Mouse (Mus musculus) testis, adult 2 months (tissue): ENCODE measurements at regions not wholly inside any gene's neighbourhood (a gene's known extent, or its start where the extent isn't known, plus 50 kb on each side); places are given as distances from the start of the nearest gene placed in this dataset.

Experiments used
- CTCF ChIP-seq: fragments of 200-500 bp; IDR thresholded peaks from 2 replicates; pipeline ENCODE4 v1.5.1; 2012; ENCODE audit warnings: low read depth, mild to moderate bottlenecking, inconsistent platforms, low read length, moderate library complexity; ENCODE audit not compliant: control insufficient read depth, insufficient read depth, insufficient replicate concordance
- POLR2A ChIP-seq: fragments of 200-500 bp; IDR thresholded peaks from 2 replicates; pipeline ENCODE4 v1.6.1; 2012; ENCODE audit warnings: low read depth, mild to moderate bottlenecking, inconsistent platforms, low read length, moderate library complexity; ENCODE audit not compliant: control insufficient read depth

GRCm38 (mm10) chr3:52762549-52762948 is 254.5 kb downstream of the Cog6 start:
- TF ChIP-seq POLR2A = no peak
- no peak for TF ChIP-seq CTCF
